Mouse (Mus musculus): ENCODE data around the gene 4930556J24Rik. TPM values are rescaled to one million over a fixed set of nuclear protein-coding genes. Genes with fewer than 3 reads are reported as not detected.

Gene 4930556J24Rik
- total RNA-seq, 2 experiments from 2014 or later = not detected

DNA sequence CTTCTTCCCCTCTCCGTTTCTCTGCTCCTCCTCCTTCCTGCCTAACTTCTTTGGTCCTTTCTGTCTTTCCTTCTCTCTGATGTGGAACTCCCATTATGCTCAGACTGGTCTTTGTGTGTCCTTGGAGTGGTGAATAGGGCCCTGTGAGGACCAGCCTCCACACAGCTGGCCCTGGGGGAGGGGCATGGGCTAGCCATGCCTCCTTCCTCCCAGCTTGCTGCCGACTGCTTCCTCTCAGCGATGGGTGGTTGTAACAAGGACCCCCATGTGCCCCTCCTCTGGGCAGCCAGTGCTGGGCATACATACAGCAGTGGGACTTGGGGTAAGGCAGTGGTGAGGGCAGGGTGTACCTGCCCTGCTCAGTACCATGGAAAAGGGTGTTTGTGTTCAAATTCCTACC lies 2.3 kb downstream of the 4930556J24Rik start:
- no peak for DNase-seq (ENCODE audit: low spot score in 2 of 2)

DNA sequence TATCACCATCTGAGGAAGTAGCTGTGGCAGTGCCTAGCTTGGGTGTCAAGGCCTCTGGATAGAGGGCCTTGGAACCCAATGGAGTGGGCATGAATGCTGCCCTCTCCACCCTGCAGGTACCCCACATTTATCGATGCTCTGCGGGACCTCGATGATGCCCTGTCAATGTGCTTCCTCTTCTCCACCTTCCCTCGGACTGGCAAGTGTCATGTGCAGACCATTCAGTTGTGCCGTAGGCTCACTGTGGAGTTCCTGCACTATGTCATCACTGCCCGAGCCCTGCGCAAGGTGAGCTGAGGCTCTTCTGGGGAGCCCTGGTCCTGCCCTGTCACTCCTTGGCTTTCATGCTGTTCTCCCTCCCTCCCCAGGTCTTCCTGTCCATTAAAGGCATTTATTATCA lies 3.5 kb downstream of the 4930556J24Rik start:
- DNase-seq (ENCODE audit: low spot score in 2 of 2) = no peak

DNA sequence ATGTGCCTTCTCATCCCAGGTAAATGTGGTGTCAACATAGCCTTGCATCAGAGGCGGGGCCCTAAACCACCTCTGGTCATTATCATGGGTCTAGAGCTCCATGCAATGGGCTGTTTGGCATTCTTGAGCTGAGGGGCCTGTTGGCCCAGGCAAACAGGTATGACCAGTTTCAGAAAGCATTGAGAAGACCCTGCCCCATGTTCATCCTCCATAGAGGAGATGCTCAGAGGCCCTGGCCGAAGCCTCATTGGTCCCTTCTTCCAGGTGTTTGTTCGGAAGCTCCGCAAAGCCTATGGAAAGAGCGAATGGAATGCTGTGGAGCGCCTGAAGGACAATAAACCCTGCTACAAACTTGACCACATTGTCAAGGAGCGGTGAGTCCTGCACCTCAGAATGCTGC lies 6.2 kb downstream of the 4930556J24Rik start:
- no peak for DNase-seq (ENCODE audit: low spot score in 2 of 2)

DNA sequence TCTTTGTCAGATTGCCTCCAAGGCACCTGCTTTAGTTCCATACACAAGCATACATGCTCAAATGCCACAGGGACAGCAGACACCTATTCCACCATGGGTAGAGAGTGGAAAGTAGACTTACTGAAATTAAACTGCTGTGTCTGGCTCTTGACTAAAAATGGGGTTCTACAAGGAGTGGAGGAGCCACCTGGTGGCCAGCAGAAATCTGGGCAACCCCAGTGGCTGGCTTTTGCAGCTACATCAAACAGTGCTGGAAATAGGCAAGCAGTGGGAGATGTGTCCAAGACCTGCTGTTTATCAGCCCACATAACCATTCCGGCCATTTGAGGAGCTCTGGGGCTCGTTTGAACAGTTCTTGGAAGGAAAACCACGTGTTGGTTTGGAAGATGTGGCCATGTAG lies 6.7 kb downstream of the 4930556J24Rik start:
- DNase-seq (ENCODE audit: low spot score in 2 of 2) = no peak

DNA sequence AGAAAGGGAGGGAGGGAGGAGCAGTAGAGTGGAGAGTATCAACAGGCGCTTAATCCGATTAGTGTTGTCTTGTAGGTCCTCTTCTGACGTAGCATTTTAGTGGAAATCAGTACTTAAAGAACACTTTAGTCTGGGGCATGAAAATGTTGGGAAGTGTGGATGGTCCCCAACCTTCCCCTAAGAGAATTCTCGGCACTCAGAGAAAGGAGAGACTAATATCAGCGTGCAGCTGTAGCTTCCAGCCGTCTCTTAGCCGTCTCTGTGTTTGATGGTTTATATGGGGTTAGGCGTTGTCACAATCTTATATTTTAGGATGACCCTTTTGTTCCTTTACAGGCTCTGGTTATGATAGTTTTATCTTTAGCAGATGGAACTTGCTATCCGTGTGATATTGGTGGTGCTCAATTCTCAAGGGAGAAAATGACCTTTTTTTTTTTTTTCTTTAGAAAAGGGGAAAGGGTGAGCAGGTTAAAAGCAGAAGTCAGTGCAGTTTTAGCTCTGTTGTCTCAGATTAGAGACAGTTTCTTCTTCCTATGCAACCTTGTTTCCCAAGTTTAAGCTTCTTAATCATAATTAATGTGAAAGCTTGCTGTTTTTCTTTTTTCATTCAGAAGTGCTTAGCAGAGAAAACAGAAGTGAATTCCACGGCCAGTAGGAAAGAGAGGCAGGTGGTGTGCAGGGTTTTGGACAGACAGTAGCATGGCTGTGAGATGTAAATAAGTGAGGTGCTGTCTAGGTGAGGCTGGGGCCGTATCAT lies 12.0 kb downstream of the 4930556J24Rik start:
- DNase-seq (ENCODE audit: low spot score in 2 of 2) = peak in 1 of 2 experiments; percentile 4

DNA sequence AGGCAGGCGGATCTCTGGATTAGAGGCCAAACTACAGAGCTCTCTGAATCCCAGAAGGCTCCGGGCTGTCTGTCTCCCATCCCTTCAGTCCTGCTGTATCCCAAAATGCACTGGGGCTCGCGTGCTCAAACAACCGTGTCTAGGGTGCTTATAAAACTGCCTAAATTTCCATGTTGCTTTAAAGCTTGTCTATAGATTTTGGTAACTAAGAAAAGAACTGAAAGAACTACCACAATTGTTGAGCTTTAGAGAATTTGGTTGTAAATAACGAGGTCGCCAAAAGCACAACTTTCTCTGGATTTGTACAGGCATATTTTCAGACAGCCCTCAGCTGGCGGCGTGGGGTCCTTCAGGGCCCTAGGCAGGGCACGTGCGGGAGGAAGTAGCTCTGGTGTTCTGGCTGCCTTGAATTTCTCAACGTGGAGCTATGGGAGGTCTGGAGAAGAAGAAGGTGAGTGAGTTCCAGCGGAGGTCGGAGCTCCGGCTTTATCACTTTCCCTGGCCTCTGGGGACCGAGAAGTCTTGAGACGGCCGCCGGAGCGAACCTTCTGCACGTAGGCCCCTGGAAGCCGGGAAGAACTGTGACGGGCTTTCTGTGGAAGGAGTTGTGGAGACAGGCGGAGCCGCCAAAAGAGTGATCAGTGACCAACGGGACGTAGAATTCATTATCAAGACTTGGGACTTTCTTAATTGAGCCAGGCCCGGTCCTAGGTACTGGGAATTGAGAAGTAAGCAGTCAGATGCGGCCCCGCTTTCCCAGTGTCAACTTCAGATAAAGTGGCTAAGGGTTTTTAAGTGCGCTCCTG lies 12.8 kb downstream of the 4930556J24Rik start, which contains the start of gene Pes1:
Pes1 (plus strand) TSS at position 366 of the 806 bp plus-strand sequence.
- DNase-seq (ENCODE audit: low spot score in 2 of 2) = peak; percentile 31 to 74

DNA sequence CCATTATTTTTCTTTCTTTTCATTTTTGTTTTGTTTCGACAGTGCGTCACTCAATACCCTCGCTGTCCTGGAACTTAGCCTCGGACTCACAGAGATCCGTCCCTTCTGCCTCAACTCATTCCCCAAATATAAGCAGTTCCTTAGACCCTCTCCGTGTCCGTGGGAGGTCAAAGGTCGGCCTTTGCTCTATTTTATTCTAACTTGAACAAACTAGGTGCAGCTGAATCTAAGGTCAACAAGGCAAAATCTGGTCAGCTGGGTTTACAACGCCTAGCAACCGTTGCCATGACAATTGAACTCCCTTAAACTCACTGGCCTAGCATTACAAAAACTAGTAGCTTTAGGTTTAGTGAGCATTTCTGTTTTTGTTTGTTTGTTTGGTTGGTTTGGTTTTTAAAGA lies 13.4 kb downstream of the 4930556J24Rik start:
- no peak for DNase-seq (ENCODE audit: low spot score in 2 of 2)

DNA sequence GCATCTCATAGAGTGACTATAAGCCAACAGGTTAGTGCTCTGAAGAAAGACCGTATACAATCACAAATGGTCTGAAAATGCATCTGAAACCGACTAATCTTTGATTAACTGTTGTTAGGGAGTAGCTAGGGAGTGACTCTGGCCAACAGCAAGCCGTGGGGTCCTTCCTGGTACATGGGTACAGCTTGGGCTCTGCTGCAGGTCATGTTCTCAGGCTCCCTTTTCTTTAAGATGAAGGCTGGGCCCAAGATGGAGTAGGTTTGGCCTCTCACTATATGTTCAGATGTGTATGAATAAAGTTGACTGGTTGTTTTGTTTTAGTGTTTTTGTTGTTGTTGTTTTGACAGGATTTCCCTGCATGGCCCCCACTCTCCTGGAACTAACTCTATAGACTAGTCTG lies 14.8 kb downstream of the 4930556J24Rik start:
- peak in 1 of 2 experiments; percentile 7 for DNase-seq (ENCODE audit: low spot score in 2 of 2)

DNA sequence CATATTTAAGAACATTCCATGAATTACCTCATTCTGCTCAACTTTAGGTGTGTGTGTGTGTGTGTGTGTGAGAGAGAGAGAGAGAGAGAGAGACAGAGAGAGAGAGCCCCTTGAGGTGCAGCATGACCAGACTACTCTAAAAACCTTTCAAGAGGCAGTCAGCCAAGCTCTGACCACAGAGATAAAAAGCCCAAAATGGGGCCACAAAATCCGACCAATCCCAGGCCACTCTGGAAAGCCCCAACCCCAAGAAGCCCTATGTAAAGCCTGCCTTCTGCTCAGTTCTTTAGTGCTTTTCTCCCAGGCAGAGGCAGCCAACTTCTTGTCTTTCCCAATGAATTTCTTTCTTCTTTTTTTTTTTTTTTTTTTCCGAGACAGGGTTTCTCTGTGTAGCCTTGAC lies 15.7 kb downstream of the 4930556J24Rik start:
- peak in 1 of 2 experiments; percentile 1 for DNase-seq (ENCODE audit: low spot score in 2 of 2)

DNA sequence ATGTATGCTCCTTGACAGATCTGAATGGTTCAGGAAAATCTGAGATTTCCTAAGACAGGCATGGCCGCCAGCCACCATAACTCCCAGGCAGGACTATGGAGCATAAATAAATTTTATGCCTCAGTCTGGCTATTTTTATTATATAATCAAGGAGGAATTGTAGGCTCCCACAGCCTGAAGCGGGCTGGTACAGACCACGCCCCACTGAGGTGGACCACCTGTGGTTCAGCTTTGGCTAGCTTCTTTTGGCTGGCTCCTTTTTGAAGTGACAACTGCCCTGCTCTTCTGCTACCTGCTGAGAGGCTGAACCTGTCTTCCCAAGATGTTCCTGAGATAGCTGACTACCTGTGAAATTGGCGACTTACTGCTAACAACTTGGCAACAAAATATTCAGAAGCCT lies 21.2 kb downstream of the 4930556J24Rik start:
- peak in 1 of 2 experiments; percentile 4 for DNase-seq (ENCODE audit: low spot score in 2 of 2)

DNA sequence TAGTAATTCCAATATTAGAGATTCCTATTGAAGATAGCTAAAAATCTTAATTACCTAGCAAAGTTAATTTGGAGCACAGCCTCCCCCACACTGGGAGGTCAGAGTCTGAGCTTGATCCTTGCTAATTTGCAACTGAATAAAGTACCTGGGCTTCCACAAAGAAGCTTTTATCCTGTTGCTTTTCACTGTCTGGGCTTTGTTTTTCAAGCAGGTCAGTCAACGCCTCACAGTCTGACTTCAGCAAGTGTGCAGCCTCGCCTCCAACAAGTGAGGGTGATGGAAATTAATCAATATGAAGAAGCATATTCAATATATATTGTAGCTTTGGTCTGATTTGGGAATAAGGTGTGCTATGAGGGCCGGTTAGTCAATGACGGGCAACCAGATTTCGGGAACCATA lies 21.7 kb downstream of the 4930556J24Rik start:
- peak in 1 of 2 experiments; percentile 4 for DNase-seq (ENCODE audit: low spot score in 2 of 2)

DNA sequence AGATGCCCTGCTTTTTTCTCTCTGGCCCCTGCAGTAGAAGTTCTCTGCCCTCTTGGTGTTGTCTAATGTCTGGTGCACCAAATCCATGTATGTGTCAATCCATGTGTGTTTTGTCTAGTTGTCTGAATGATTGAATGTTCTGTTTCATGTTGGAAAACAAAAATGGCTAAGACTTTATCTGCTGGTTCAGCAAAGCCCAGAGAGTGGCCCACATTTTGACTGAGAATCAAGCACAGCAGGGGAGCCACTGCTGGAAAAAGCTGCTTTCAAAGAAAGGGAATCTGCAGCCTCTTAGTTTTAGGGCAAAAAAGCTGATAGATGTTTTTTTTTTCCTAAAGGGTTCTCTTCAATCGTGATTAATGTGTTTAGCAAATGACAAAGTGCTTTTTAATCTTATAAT lies 30.2 kb downstream of the 4930556J24Rik start:
- DNase-seq (ENCODE audit: low spot score in 2 of 2) = no peak

DNA sequence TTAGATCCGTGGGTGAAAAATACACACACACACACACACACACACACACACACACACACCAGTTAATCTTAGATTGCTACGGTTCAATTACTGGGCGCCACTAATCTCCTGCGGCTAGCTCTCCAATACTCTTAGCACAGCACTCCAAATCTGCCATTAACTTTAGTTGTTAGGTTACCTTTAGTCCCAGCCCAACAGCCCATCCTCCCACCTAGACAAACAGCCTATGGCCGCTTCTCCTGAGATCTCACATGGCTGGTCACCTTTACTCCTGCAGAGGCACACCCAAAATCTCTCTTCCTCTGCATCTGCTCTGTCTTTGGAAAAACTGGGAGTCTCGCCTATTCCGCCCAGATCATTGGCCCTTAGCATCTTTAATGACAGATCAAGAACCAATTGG lies 35.2 kb downstream of the 4930556J24Rik start:
- peak in 1 of 2 experiments; percentile 2 for DNase-seq (ENCODE audit: low spot score in 2 of 2)

DNA sequence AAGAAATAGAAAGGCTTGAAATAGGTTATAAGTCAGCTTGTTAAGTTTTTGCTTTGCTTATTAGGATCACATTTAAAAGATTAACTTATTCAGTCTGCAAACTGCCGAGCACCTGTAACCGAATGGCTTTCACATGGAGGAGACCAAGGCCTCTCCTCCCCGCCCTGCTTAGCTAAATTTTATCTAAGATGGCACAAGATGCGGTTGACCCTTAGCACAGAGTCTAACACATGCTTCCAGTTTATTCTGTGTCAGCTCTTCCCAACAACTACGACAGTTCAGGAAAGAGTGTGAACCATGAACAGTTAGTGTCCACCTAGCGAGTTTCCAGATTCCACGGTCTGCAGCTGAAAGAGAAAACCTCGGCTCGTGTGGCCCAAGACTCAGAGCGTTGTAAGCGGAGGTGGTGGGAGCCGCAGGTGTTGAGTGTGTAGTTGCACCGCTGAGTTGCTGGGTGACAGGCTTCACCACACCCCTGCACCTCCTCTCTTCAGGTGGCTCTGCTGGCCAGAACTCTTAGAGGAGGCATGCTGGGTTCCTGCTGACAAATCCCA lies 39.2 kb downstream of the 4930556J24Rik start:
- no peak for DNase-seq (ENCODE audit: low spot score in 2 of 2)

DNA sequence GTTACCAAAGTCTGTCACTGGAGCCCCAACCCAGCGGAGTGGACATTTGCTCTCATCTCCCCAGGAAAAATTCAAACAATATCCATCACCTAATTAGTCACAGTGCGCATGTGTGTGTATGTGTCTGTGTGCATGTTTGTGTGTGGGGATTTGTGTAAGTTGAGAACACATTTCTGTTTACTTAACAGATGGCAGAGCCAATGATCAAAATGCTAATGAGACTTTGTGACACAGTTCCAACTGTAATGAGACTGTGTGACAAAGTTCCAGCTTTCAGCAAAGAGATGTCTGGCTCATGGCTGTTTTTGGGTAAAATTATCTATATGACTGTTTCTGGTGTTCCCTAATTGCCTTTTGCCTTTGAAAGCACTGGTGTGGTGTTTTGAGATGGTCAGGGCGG lies 40.3 kb downstream of the 4930556J24Rik start:
- no peak for DNase-seq (ENCODE audit: low spot score in 2 of 2)

DNA sequence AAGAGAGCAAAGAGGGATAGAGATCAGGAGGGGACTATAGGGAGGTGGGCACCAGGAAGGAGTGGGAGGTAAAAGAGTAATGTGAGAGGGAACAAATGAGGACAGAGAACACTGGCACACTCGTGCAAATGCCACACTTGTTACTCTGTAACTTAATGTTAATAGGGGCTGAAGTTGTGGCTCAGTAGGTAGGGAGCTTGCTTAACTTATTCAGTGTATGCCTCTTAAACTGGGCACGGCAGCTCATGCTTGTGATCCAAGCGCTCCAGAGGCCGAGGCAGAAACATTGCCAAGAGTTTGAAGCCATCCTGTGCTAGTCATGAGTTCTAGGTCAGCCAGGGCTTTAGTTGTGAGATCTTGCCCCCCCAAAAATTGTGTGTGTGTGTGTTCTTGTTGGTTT lies 41.4 kb downstream of the 4930556J24Rik start:
- peak in 1 of 2 experiments; percentile 3 for DNase-seq (ENCODE audit: low spot score in 2 of 2)

DNA sequence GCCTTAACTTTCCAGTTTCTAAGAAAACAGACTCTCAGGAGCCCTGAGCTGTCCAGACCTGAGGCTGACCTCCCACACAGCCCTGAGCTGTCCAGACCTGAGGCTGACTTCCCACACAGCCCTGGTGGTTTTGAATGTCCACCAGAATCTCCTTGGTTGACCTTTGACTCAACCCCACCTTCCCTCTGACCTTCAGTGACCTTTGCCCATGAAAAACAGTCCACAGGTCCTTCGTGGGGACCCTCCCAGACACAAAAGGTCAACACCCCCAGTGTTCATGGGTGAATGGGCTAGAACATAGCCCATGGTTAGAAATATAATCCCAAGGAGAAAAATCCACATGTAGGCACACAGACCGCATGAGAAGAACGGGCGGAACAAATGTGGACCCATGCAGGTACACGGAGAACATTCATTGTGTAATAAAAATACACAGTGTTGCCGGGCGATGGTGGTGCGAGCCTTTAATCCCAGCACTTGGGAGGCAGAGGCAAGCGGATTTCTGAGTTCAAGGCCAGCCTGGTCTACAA lies 42.8 kb downstream of the 4930556J24Rik start:
- peak in 1 of 2 experiments; percentile 7 for DNase-seq (ENCODE audit: low spot score in 2 of 2)

DNA sequence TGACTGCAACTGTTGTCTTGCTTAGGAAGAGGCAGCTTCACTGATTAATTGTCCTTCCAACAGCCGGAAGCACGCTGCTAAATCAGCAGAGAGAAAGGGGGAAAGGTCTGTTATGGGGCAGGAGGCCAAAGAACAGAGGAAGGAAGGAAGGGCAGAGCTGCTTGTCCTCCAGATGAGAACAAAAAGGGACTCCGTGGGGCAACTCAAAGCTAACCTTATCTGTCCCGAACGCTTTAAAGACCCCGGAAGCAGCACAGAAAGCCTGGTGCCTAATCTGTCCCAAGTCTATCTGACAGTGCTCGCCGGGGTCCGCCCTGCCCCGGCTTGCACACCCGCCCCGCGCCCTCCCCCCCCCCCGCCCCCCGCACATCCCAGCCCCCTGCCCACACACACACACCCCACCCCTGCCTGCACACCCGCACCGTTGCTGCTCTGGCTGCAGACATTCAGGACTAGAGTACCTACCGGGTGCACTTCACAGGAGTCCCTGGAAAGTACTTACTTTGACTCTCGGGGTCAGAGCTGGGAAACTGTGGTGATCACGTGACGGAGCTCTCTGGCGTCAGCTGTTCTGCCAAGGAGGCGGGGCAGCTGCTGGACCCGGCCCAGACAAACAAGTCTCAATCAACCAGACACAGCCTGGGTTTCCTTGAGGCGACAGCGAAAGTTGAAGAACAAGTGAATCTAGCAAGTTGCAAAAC lies 44.9 kb downstream of the 4930556J24Rik start, which contains the start of gene Tcn2:
Tcn2 (minus strand) TSS at position 649 of the 701 bp plus-strand sequence.
- DNase-seq (ENCODE audit: low spot score in 2 of 2) = peak; percentile 50 to 84

DNA sequence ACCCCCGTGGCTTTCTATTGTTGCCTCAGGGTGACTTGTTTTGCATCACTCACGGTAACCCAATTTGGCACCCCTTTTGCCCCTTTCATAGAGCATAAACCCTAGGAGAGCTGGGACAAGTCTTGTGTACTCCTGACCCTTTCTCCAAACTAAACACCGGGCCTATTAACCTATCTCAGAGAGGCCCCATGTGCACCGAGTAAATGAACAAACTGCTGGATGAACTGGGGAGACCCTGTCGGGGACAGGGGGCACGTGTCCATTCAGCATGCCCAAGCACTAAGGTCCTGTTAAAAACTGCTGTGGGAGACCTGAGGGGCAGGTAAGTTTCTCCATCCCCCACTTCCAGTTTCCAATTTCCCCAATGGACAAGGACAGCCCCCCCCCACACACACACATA lies 45.6 kb downstream of the 4930556J24Rik start:
- peak in 1 of 2 experiments; percentile 13 for DNase-seq (ENCODE audit: low spot score in 2 of 2)

DNA sequence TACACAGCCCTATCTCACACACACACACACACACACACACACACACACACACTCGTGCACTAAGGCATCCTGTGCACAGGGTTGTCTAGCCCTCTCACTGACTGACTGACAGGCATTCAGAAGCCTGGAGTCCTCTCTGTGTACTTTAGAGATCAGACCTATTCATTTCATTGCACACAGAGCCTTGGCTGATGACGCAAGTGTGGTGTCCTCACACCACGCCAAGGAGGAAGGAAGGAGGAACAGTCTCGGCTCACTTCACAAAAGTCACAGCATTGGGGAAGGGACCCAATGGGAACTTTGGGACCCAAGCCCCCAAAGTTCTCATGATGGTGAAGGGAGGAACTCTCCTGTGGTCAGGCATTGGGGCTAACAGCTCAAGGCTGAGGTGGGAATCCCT lies 46.6 kb downstream of the 4930556J24Rik start:
- no peak for DNase-seq (ENCODE audit: low spot score in 2 of 2)

DNA sequence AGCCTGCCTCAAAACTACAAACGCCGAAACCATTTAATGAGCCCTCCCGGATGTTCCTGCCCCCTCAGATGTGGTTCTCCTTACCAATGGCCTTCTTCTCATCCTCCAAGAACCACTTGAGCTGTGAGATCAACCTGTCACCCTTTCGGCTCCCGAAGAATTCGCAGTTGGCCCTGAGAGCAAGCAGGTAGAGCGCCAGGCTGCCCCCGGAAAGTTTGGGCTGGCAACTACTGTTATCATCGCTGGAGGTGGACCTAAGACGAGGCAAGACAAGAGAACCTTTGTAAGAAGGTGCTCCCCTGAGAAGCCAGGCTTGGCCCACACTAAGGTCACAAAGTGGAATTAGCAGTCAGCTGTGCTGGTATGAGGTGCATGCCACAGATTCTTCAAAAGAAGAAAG lies 50.7 kb downstream of the 4930556J24Rik start:
- no peak for DNase-seq (ENCODE audit: low spot score in 2 of 2)
